Mouse (Mus musculus) MN1 (cell line): ENCODE results near the gene Clip1.
"Not testable (repeated sequence)": the region's sequence is repeated elsewhere in the genome, so short reads cannot be mapped to it uniquely, and the experiment has no call there.

ENCODE experiments used
- DNase-seq: peaks from one replicate; pipeline ENCODE4 v3.0.0-alpha.2; 2016; ENCODE audit warnings: low spot score

Gene Clip1

DNA sequence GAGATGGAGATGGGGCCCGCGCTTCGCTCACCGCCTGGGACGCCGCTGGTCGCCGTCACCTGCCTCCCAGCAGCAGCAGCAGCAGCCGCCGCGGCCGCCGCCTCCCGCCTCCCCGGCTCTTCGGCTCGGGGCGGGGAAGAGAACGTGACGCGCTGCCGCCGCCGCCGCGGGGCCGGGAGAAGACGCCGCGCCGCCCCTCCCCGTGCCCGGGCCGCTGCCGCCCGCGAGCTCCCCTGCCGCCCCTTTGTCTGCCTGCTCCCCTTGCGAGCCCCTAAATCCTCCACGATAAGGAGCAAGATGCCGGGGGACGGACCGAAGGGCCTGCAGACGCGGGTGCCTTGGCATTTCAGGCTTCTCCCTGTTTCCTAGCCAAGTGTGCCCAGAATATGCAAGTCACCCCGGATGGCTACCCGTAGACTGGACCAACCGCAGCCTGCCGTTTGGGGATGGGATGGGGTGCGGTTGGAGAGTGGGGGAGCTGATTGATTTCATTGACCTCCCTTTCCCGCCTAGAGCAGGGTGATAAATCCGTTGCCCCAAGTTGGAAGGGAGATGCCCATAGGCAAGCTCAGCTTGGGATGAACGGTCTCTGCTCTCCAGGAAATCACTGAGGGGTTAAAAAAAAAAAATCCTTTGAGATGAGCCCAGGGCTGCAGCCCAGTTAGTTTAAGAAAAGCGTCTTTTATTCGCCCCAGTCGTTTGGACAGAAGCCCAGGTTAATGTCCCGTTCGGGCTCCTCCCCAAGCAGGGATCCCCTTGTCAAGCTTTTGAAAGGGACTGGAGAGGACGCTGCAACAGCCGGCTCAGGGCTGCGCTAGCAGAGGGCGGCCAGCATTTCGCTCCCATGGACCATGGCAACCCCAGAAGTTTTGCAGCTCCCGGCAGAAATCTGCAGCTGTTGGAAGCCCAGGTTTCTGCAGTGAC lies at the start of gene Clip1:
TSS of gene Clip1 (minus strand) at position 398 of the 924 bp plus-strand sequence.
- peak; percentile 72 for DNase-seq

DNA sequence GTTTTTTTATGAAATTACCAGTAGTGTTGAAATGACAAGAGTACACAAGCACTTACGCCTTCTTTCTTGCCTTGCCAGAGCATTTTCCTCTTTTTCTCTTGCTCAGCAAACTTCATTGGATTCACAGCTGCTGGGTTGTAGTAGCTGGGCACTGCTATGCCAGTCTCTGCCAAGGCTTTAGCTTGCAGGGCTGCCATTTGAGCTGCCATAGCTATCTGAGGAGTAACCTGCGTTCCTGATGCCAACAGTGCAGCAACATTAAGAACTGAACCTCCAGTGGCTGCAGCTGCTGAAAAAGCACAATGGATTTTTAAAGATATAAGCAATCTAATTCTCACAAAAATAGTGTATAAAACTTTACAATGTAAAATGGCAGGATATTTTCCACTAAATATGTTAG lies 46.6 kb upstream of the Clip1 start:
- DNase-seq, result no peak

DNA sequence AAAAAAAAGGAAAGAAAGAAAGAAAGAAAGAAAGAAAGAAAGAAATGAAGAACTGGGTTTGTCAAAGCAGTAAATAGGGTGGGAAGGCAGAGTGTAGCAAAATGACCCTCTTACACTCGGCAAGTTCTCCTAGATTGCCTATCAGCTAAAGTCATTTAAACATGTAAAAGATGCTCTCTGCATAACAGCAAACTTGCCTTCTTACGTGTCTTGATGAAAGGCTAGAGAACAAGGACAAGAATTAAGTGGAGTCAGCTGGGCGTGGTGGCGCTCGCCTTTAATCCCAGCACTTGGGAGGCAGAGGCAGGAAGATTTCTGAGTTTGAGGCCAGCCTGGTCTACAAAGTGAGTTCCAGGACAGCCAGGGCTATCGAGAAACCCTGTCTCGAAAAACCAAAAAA lies 39.4 kb upstream of the Clip1 start:
- DNase-seq, result not testable (repeated sequence)

DNA sequence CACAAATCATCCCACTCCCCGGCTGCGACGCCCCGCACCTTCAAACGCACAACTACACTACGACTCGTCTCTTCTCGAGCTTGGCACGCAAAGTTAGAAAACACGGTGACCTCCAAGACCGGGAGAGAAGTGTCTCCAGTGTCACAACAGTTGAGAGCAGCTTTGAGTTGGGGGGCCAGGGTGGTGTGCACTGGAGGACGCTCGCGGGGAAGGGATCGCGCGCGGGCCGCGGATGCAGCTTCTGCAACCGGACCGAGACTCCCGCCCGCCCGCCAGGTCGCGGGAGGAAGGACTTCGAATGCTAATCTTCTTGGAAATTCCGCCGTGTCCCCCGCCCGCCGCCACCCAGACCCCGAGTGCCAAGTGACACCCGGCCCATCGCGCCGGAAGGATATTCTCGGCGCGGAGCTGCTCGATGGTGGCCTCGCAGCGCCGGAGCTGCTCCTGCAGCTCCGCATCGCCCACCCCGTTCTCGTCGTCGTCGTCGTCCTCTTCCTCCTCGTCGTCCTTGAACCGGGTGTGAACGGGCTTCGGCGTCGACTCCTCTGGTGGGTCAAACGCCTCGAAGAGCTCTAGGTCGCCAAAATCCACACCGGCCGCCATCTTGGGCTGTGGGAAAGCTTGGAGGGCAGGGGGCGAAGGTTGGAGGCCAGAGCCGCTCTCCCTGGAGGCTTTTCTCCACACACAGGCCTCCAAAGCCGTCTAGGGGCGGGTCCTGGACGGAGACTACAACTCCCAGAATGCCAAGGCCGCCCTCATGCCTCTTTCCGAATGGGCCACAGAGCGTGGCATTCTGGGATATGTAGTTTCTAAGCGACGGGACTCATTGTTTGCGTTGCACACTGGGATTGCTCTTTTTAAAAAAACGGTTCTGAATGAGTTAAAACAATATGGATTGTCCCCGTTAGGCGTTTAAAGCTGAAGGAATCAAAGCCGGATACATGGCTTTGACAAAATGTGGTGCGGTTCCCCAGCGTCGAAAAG lies 36.2 kb upstream of the Clip1 start, which contains the start of gene Zcchc8:
TSS of gene Zcchc8 (minus strand) at position 773 of the 984 bp plus-strand sequence.
- DNase-seq, result peak; percentile 96

DNA sequence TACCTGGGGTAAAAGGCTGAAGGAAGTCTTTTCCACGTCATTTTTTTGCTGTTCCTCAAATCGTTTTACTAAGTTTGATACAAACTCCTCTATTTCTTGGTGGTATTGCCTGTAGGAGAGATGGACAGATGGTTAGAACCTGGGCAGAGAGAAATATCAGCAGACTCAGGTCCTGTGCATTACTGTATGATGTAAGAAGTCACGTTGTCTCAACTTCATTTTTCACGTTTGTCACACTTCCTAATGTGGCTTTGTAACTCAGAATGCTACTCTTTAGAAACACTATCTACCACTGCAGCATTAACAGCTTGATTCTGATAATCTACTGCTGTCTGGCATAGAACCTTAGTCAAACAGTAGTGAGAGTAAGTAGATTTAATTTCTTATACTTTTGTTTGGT lies 30.2 kb upstream of the Clip1 start:
- no peak for DNase-seq

DNA sequence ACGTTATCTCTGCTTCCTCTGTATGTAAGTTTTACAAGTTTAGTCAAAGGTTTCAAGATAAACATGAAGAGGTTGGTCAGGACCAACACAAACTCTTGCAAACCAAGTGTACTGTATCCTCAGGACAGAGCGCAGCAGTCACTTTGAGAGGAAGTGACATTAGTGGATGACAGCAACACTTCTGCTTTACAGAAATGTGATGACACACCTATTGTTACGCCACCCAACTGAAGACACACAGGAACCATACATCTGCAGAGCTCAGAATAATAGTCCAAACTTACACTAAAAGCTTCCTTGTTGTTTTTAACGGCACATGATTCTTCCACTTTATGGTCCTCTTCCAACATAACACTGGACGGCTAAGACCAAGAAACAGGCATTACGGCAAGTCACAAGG lies 29.4 kb upstream of the Clip1 start:
- DNase-seq, result no peak

DNA sequence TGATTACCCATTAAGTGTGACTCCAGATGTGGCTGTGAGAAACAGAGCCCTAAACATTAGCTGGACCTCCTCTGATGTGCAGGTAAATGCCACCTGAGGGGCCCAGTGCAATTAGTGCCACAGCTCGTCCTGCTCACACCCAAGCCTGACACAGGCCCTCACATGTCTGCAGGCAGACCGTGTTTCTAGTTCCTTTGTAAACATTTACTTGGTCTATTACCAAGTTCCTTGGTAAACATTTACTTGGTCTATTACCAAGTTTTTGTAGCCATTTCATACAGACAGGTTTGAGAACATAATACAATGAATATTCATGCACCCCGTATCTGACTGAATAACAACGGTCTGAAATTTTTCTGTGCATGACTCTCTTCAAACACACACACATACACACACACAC lies 25.2 kb upstream of the Clip1 start:
- no peak for DNase-seq

DNA sequence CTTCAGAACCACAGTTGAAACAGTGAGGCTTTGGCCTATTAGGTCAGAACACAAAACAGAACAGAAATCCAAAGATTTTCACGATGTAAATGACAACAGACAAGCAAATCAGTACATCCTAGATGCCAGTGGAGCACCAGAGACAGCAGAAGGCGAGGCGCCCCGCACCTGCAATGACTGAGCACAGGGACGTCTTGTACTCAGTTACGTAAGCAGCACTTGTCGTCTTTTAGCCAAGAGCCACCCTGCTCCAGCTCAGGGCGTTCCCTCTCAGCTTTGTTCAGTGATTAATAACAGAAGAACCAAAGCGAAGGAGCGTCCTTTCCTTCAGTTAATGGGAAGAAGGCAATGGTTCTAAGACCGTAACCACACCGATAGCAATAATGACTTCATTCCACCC lies 24.2 kb upstream of the Clip1 start:
- DNase-seq, result no peak

DNA sequence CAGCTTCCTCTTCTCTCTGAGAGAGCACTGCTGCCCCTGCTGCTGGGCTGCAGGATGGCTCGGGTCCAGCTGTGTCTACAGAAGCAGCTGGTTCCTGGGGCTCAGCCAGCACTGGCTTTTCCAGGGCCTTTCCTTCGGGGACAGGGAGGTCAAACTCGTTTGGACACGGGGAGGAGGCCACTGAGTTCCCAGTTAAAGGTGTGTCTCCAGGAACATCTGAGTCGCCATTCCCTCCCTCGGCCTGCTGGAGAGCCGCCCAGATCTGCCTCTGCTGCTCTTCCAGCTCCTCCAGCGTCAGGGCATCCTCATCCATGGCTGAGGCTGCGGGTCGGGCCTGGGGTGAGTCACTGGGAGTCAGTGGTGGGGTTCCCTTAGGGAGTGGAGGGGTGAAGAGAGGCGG lies 16.2 kb upstream of the Clip1 start:
- peak; percentile 76 for DNase-seq

DNA sequence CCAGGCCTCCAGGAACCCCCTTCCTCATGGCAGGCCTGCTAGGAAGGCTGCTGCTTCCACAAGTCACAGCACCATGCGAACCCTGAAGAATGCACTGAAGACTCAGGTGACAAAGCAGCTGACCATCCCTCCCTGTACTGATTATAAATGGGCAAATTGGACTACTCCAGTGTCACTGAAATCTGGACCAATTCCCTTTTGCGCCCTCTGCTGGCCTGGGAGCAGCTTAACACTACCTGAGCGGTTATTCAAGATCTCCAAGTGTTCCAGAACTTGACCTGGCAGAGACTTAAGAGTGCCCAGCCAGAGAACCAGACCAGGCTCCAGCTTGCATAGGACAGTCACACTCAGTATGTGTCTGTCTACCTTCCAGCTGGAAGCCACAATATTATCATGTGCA lies 14.8 kb upstream of the Clip1 start:
- peak; percentile 82 for DNase-seq

DNA sequence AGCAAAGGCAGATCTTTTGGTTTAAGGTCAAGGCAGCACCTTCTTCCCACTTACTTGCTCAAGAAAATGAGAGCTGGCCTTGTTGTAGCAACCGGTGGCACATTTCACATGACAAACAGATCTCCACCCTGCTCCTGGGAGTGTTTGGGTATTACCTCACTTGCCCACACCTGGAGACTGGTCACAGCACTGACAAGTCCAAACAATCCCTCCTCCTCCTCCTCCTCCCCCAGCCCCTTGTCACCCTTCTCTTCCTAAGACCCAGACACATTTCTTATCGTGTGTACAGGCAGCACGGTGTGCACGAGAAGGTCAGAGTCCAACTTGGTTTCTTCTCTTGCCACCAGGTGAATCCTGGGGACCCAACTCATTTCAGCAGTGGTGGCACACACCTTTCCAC lies 12.5 kb upstream of the Clip1 start:
- DNase-seq, result no peak

DNA sequence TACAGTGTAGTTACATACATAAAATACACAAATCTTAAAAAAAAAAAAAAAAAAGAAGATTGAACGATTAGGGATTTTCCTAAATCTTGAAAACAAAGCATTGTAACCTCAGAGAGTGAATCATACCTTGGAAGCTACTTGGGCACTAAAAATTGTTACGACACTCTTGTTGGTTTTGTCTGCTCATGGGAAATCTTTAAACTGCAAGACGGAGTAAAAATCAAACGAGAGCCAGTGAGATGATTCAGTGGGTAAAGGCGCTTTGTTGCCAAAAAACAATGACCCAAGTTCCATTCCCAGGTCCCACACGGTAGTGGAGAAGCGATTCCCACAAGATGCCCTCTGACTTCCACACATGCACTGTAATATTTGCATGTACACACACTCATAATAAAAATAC lies 11.8 kb upstream of the Clip1 start:
- no peak for DNase-seq

DNA sequence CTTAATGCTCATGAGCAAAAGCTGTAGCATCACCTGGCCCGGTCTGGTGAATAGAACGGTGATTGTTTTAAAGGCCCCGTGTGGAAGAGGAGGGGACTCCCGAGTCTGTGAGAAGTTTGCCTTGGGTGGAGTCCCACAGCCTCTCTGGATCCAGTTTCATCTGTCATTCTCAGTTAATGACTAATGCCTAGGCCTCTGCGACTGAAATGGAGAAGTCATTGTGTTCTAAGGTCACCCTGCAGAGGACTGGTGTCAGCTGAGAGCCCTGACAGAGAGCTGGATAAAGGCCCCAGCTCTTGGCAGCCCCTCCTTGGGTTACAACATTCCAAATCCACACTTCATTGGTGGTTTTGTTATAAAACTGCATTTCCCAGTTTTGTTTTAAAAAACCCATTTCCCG lies 10.1 kb upstream of the Clip1 start:
- no peak for DNase-seq

DNA sequence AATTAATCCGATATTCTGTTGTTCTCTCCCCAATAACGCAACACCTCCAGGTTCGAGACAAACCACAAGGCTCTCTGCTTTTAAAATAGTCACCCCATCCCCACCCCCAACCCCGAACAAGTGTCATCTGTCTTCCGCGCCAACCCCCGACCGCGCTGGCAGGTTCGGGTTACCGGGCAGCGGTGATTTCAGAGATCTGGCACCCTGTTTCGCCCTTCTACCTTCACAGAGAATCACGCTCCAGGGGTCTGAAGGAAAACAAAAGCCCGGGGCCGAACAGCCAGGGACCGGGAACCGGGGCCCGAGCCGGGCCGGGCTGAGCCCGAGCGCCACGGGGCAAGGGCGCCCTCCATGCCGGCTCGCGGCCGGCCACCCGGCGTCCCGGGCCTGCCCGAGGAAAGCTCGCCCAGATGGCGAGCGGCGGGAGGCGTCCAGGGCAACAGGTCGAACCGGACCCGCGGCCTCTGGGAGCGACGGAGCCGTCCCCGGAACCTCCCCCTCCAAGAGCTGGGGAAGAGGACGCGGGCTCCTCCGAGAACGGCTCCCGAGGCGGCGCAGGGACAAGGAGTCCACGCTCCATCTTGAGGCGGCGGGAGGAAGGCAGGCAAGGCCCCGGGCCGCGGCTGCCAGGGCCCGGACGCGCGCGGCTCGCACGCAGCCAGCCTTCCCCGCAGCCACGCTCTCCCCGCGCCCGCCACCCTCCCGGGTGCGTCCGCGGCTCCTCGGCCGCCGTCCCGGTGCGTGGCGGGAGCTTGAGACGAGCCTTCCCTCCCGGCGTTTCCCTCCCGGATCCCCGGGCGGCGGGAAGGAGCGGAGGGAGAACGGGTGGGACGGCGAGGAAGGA lies 819 bp downstream of the Clip1 start:
- DNase-seq, result peak; percentile 51

DNA sequence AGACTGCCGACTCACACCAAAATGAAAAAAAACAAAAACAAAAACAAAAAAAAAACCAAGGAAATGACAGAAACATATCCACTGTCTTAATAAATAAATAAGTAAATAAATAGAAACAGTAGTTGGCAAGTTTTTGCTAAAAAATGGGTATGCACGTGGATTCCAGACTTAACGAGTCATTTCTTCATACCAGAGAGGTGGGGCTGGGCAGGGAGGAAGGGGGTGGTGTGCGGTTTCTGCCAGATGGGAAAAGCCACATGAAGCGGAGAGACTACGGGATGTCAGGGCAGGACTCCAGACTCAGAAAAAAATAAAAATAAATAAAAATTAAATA lies 1.4 kb downstream of the Clip1 start:
- DNase-seq, result peak; percentile 64

DNA sequence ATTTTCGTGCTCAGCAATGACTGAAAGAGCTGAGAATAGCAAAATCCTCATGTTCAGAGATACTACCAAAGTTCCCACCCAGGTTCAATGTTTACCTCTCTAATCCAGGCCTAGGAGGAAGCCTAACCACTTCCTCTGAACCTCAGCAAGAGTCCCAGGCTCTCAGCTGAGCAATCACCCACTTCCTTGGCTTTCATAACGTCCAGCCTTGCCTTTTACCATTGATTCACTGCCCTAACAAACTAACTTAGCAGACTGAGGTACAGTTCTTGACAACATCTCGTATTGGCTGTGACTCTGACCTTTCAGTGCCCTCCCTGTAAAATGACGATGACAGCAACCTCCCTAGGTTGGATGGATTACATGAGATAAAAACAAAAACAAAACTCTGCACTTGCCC lies 2.0 kb downstream of the Clip1 start:
- DNase-seq, result no peak

DNA sequence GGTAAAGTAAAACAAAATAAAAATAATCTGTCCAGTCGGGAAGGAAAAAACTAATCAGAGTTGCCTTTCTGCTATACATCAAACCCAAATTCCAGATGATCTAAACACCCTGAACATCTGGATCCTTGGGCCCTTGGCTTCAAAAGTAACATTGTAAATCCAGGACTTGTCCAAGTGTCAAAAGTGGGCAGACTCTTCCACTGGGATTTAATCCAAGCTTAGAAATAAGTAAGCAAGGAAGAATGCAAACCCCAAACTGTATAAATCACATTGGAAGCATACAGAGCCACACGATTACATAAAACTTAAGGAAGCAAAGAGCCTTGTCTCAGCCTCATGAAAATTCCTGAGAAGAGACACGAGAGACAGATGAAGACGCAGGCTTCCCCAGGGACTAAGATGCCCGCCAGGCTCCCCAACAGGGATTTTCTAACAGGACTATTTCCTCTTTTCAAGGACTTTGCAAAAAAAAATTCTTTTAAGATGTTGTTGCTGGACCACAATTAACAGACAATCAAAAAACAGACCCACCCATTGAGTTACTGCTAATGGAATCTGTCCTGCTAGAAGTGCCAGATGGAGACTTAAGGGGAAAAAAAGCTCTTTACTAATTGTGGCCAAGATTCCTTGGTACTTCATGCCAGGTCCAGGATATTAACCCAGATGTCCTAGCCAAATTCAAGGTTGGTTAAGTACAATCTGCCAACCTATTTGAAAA lies 4.7 kb downstream of the Clip1 start:
- peak; percentile 73 for DNase-seq

DNA sequence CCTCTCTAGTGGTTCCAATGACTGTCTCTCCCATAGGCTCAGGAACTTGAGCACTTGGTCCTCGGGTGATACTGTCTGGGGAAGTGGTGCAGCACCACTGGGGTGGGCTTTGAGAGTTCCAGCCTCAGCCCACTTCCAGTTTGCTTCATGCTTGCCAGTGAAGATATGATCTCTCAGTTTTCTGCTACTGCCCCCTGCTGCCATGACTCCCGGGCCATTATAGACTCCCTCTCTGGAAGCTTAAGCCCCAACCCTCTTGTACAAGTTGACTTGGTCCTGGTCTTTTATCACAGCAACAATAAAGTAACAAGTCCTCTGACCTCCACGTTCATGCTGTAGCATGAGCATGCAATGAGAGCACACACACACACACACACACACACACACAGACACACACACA lies 5.3 kb downstream of the Clip1 start:
- DNase-seq, result no peak

DNA sequence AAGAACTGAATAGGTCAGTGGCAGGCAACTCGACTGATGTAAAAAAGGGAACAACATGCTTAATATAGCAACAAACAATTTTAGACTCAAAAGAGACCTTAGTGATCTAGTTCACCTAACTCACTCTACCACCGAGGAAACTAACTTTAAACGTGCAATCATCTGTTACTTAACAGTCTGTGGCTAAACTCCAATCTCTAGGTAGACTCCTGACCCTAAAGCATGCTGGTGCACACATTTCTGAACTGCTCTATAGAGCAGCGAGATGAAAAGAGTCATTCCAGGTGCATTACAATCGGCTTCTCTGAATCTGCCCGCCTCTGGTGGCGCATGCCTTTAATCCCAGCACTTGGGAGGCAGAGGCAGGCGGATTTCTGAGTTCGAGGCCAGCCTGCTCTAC lies 8.7 kb downstream of the Clip1 start:
- DNase-seq, result no peak

DNA sequence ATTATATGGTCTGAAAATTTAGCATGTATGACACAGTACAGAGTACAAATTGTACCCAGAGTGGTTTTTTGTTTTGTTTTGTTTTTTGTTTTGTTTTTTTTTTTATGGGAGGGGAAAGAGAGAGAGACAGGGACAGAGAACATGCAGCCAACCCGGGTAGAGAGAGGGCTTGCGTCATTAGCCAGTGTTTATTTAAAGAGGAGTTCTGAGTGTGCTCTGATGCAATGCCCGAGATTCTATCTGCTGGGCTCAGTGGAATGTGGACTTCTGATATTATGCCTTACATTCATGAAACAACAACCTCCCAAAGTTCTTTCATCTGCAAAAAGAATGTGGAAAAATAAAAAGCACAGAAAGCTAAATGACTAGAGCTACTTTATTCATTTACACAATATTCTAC lies 9.2 kb downstream of the Clip1 start:
- no peak for DNase-seq

DNA sequence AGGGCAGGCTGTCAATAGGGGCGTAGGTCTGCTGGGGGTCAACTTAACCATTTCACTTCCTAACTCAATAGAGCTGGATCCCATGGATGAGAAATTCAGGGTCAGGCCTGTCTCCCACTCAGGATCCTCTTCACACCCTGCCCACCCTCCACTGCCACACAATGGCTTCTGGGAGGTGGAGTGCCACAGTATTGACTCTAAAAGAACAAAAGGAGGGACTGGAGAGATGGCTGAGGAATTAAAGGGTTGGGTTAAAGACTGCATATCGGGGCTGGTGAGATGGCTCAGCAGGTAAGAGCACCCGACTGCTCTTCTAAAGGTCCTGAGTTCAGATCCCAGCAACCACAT lies 13.0 kb downstream of the Clip1 start:
- DNase-seq, result no peak
